Mouse (Mus musculus) liver, postnatal 0 days (tissue): ENCODE measurements around the gene Clk2.
"Not testable (repeated sequence)": the region's sequence is repeated elsewhere in the genome, so short reads cannot be mapped to it uniquely, and the experiment has no call there.

Experiments used
- CTCF ChIP-seq: sonication (generic); IDR thresholded peaks from 2 replicates; pipeline ENCODE4 v1.5.1; 2016; ENCODE audit warnings: antibody characterized with exemption, low read depth
- EP300 ChIP-seq: IDR thresholded peaks from 2 replicates; pipeline ENCODE4 v1.6.1; 2016; ENCODE audit warnings: antibody characterized with exemption, low read depth, mild to moderate bottlenecking

DNA sequence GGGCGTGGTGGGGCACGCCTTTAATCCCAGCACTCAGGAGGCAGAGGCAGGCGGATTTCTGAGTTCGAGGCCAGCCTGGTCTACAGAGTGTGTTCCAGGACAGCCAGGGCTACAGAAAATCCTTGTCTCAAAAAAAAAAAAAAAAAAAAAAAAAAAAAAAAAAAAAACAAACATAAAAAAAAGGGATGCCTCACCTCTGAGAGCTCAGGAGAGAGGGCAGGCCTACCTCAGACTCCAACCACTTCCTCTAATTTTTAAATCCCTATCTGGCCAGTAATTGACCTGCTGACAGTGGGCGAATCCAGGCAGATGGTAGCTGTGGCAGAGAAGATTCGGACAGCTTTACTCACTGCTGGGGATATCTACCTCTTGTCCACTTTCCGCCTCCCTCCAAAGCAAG lies 51.8 kb downstream of the Clk2 start:
- TF ChIP-seq CTCF, EP300: not testable (repeated sequence)
